24 mouse cellular contexts compared by ENCODE assay signal in the genomic region with DNA sequence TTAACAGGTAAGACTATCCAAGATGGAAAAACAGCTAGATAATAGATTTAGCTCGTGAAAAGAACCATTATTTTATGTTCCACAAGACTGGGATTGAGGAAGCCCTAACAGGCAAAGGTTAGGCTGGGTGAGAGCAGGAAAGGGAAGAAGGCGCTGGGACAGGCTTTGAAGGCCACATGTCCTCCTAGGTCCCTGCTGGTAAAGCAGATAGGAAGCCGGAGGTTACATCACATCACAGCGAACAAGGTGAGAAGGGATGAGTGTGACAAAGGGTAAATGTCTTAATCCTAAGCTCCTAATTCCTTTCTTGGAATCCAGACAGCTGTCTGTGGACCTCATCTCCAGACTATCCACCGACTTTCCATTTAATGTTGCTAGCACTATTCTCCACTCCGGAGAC. TPM values are rescaled to one million over a fixed set of nuclear protein-coding genes. Genes with fewer than 3 reads are reported as not detected.
A peak's percentile ranks its signal among the peaks of the same experiment; 100 is the strongest.
DNase-seq lines count a peak whose midpoint lies in the region; ATAC-seq and TF ChIP-seq lines count a peak whose summit lies in the region.
"Had no signal": no experiment of that assay in that cellular context is flagged by ENCODE, and none has a peak within 500 bp of the region (broad histone marks: within the 10 kb centered on the region; RNA-seq: fewer than 3 reads in every experiment).

No protein-coding gene starts in this region.

- no peak overlapping the region for H3K4me3 ChIP-seq in heart, embryonic 11.5 days (ENCODE audit: low read depth, low read length)
- no peak overlapping the region for H3K4me3 ChIP-seq in liver, adult 2 months (ENCODE audit: insufficient read depth, low read depth, low read length)
- no peak overlapping the region for H3K4me3 ChIP-seq in liver, embryonic 12.5 days
- H3K4me3 ChIP-seq: embryonic facial prominence, embryonic 15.5 days; erythroblast, embryonic 14.5 days; forebrain, embryonic 10.5 days; heart, adult 2 months; heart, embryonic 15.5 days; hindbrain, embryonic 12.5 days had no signal

- H3K36me3 ChIP-seq in heart, embryonic 11.5 days (ENCODE audit: control insufficient read depth, insufficient read depth, low read length): peaks cover 9% of the 10 kb centered on the region
- peaks cover 8% of the 10 kb centered on the region for H3K36me3 ChIP-seq in liver, adult 2 months (ENCODE audit: control insufficient read depth, insufficient read depth, low read length)
- H3K36me3 ChIP-seq in liver, embryonic 12.5 days: peaks cover 29% of the 10 kb centered on the region

- 48% methylated on average over 6 of the region's 6 CpGs for WGBS in heart, embryonic 11.5 days (ENCODE audit: insufficient replicate concordance)
- WGBS in liver, adult 2 months: 21% methylated on average over 6 of the region's 6 CpGs
- WGBS in liver, embryonic 12.5 days (ENCODE audit: insufficient replicate concordance): 48% methylated on average over 6 of the region's 6 CpGs

- H3K27me3 ChIP-seq in heart, embryonic 11.5 days (ENCODE audit: control insufficient read depth, insufficient read depth, low read length): no peaks in the 10 kb centered on the region
- no peaks in the 10 kb centered on the region for H3K27me3 ChIP-seq in liver, adult 2 months (ENCODE audit: control insufficient read depth, insufficient read depth, low read length)
- no peaks in the 10 kb centered on the region for H3K27me3 ChIP-seq in liver, embryonic 12.5 days (replicated peaks)
- H3K27me3 ChIP-seq: embryonic facial prominence, embryonic 15.5 days; heart, embryonic 15.5 days; hindbrain, embryonic 12.5 days had no signal

- ATAC-seq in heart, embryonic 11.5 days (replicated peaks; ENCODE audit: insufficient number of reproducible peaks, low FRiP score, low TSS enrichment): no peak
- ATAC-seq in liver, embryonic 12.5 days: no peak
- ATAC-seq in megakaryocyte progenitor cell, adult 5-6 weeks (replicated peaks; ENCODE audit: poor library complexity): peak; percentile 38; the same call in 1 of the 2 replicates
- ATAC-seq: forebrain, embryonic 14.5 days; hindbrain, embryonic 16.5 days; inflammation-experienced regulatory T-cells, adult 6 months had no signal

- no peak for TF ChIP-seq CTCF in liver, adult 2 months (IDR thresholded peaks at IDR 0.05; ENCODE audit: low read depth, low read length)

- peaks cover 27% of the 10 kb centered on the region for H3K4me1 ChIP-seq in heart, embryonic 11.5 days (ENCODE audit: control insufficient read depth, insufficient read depth, low read length)
- peaks cover 29% of the 10 kb centered on the region for H3K4me1 ChIP-seq in liver, adult 2 months (ENCODE audit: control insufficient read depth, insufficient read depth, low read length)
- H3K4me1 ChIP-seq in liver, embryonic 12.5 days: peaks cover 50% of the 10 kb centered on the region

- H3K9ac ChIP-seq in heart, embryonic 11.5 days (ENCODE audit: low read depth, low read length): no peak overlapping the region
- H3K9ac ChIP-seq in liver, adult 2 months (ENCODE audit: low read depth, low read length): no peak overlapping the region
- peak overlapping the region; percentile 13; the same call in 1 of the 2 replicates for H3K9ac ChIP-seq in liver, embryonic 12.5 days
- H3K9ac ChIP-seq: embryonic facial prominence, embryonic 15.5 days; heart, embryonic 15.5 days; hindbrain, embryonic 12.5 days had no signal

- TF ChIP-seq POLR2A in liver, adult 2 months (IDR thresholded peaks at IDR 0.05; ENCODE audit: extremely low read depth, insufficient read depth, low read length): no peak

- H3K79me2 ChIP-seq in liver, adult 2 months (ENCODE audit: control insufficient read depth, insufficient read depth, low read length): peaks cover 40% of the 10 kb centered on the region

- 0 out of 2 replicates have a peak overlapping the region, but pooled peaks have one; percentile 3 for H3K4me2 ChIP-seq in heart, embryonic 11.5 days
- H3K4me2 ChIP-seq in liver, embryonic 12.5 days: no peak overlapping the region
- H3K4me2 ChIP-seq: embryonic facial prominence, embryonic 15.5 days; heart, embryonic 15.5 days; hindbrain, embryonic 12.5 days had no signal

- no peak for DNase-seq in heart, adult 9 months (ENCODE audit: low spot score in 2 of 2)
- DNase-seq in liver, adult 2 months (ENCODE audit: extremely low read depth, low read depth, low spot score): peak; percentile 35
- DNase-seq in liver: no peak
- DNase-seq in retina, postnatal 1 day: no peak
- DNase-seq in spleen, postnatal 14 days (ENCODE audit: low spot score in 2 of 2): no peak
- DNase-seq: adrenal gland, adult 8-10 months; adrenal gland, postnatal 36 days; cerebellum, adult 11 months; cerebellum, adult 9-11 months; embryo, embryonic 11 days; gastrocnemius, postnatal 36 days; heart, adult 2 months; heart, postnatal 36 days had no signal

- no peak overlapping the region for H3K27ac ChIP-seq in heart, embryonic 11.5 days (ENCODE audit: low read depth, low read length)
- peak overlapping the region; percentile 37; the same call in 1 of the 2 replicates for H3K27ac ChIP-seq in liver, adult 2 months (replicated peaks; ENCODE audit: insufficient read depth, low read depth, low read length)
- H3K27ac ChIP-seq in liver, embryonic 12.5 days: 0 out of 2 replicates have a peak overlapping the region, but pooled peaks have one; percentile 3
- H3K27ac ChIP-seq: embryonic facial prominence, embryonic 15.5 days; forebrain, embryonic 10.5 days; heart, adult 2 months; heart, embryonic 15.5 days; hindbrain, embryonic 12.5 days had no signal

- H3K9me3 ChIP-seq in heart, embryonic 11.5 days (replicated peaks; ENCODE audit: control insufficient read depth, low read length): no peaks in the 10 kb centered on the region
- no peaks in the 10 kb centered on the region for H3K9me3 ChIP-seq in liver, embryonic 12.5 days (replicated peaks)
- H3K9me3 ChIP-seq: heart, embryonic 15.5 days had no signal

RNA-seq across cellular contexts. Expression of gene Arl5a, which starts 5.4 kb away (rescaled TPM):
- polyA plus RNA-seq in heart, embryonic 11.5 days (2014; fragmentation: Nextera tagmentation; extraction: Ambion mirVana): 74.4 and 95.6 TPM in 2 replicates
- total RNA-seq in liver, adult 2 months (2014; rRNA removed): 76.1 and 85.9 TPM in 2 replicates
- polyA plus RNA-seq in liver, adult 2 months (2012; rRNA removed): 18.3 and 22.3 TPM in 2 replicates
- 48.8 and 50.8 TPM in 2 replicates for polyA plus RNA-seq in liver, embryonic 12.5 days (2016; fragmentation: Nextera tagmentation; extraction: Ambion mirVana)
- 37.6 and 44.5 TPM in 2 replicates for total RNA-seq in megakaryocyte progenitor cell, adult 5-6 weeks (2015)
- 32.3 and 38.0 TPM in 2 replicates for total RNA-seq in megakaryocyte progenitor cell, adult 5-6 weeks (2017)

RNA-seq across cellular contexts. Expression of gene Neb, which starts 41.0 kb away (rescaled TPM):
- polyA plus RNA-seq in heart, embryonic 11.5 days (2014; fragmentation: Nextera tagmentation; extraction: Ambion mirVana): 1.8 and 3.2 TPM in 2 replicates
- 18.7 and 22.7 TPM in 2 replicates for total RNA-seq in liver, adult 2 months (2014; rRNA removed)
- polyA plus RNA-seq in liver, adult 2 months (2012; rRNA removed): 2.8 and 5.6 TPM in 2 replicates
- polyA plus RNA-seq in liver, embryonic 12.5 days (2016; fragmentation: Nextera tagmentation; extraction: Ambion mirVana): 0.50 and 1.5 TPM in 2 replicates
- total RNA-seq in megakaryocyte progenitor cell, adult 5-6 weeks (2015): 0.02 TPM in 1 of 2 replicates, not detected in the other
- total RNA-seq in megakaryocyte progenitor cell, adult 5-6 weeks (2017): 0.29 and 1.0 TPM in 2 replicates
- polyA plus RNA-seq: erythroblast, embryonic 14.5 days had no signal
